Mouse (Mus musculus): ENCODE data around the gene Mansc1. TPM values are rescaled to one million over a fixed set of nuclear protein-coding genes. Genes with fewer than 3 reads are reported as not detected.

Mansc1 gene
- polyA plus RNA-seq, 1 experiment from 2014 or later, result 0.87 TPM

DNA sequence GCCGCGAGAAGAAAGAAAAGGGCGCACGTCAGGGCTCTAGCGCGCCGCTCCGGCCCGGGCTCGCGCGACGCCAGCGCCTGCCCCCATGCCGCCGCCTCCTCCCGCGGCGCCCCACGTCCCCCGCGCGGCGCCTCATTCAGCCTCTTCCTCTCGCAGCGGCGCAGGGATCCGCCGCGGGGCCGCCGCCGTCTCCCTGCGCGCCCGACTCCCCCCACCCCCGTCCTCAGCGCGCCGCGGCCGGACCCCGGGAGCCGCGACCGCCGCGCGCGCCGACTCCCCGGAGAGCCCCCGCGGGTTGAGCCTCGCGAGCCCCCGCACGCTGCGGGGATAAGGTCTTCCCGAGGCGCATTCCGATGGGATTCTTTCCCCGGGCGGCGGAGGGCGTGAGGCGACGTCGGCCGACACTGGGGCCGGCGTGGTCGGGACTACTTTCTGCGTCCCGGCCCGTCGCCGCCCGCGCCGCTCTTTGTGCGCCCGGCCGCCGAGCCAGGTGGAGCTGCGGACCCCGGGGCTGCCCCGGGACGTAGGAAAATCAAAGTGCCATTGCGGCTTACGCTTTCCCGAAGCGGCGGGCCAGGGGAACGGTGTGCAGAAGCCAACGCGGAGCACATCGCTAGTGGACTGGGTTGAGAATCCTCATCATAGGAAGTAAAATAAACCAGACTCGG is 65.3 kb downstream of the Mansc1 start, which contains the start of gene Lrp6:
Gene Lrp6 (minus strand): TSS at position 148 of the 668 bp plus-strand sequence.
- Histone ChIP-seq H3K27me3 (ENCODE audit: control insufficient read depth, insufficient read depth, low read length) (no peaks in the 10 kb centered on the region), H3K4me1 (ENCODE audit: control insufficient read depth, insufficient read depth, low read length) (peaks cover 15% of the 10 kb centered on the region), H3K36me3 (ENCODE audit: control insufficient read depth, insufficient read depth, low read length) (no peaks in the 10 kb centered on the region), H3K9ac (ENCODE audit: low read length) (peak within 1 kb of the TSS; percentile 98), H3K27ac (ENCODE audit: low read depth, low read length) (peak within 1 kb of the TSS; percentile 99), H3K4me3 (ENCODE audit: low read depth, low read length) (peak within 1 kb of the TSS; percentile 77), H3K4me2 (peak within 1 kb of the TSS; percentile 71), H3K9me3 (ENCODE audit: control insufficient read depth, low read length) (no peaks in the 10 kb centered on the region)
- DNase-seq (ENCODE audit: low spot score, missing footprints) (peak; percentile 98), ATAC-seq (ENCODE audit: low FRiP score) (peak; percentile 96)
- WGBS, result under 1% methylated on average over 99 of the region's 99 CpGs

- peak overlapping the region; percentile 71 for H3K4me2 ChIP-seq
- H3K27me3 ChIP-seq (ENCODE audit: control insufficient read depth, insufficient read depth, low read length), result no peaks in the 10 kb centered on the region
- no peaks in the 10 kb centered on the region for H3K36me3 ChIP-seq (ENCODE audit: control insufficient read depth, insufficient read depth, low read length)
- H3K4me3 ChIP-seq (ENCODE audit: low read depth, low read length), result peak overlapping the region; percentile 77
- under 1% methylated on average over 41 of the region's 64 CpGs for WGBS
- H3K4me1 ChIP-seq (ENCODE audit: control insufficient read depth, insufficient read depth, low read length), result peaks cover 15% of the 10 kb centered on the region
- H3K9me3 ChIP-seq (ENCODE audit: control insufficient read depth, low read length), result no peaks in the 10 kb centered on the region
- H3K27ac ChIP-seq (ENCODE audit: low read depth, low read length), result peak overlapping the region; percentile 99
- peak; percentile 65 for ATAC-seq (ENCODE audit: low FRiP score)
- DNase-seq (ENCODE audit: low spot score, missing footprints), result peak; percentile 88
- H3K9ac ChIP-seq (ENCODE audit: low read length), result peak overlapping the region; percentile 98
Measured at GRCm38 (mm10) chr6:134566248-134566817, 66.0 kb downstream of the Mansc1 start.

DNA sequence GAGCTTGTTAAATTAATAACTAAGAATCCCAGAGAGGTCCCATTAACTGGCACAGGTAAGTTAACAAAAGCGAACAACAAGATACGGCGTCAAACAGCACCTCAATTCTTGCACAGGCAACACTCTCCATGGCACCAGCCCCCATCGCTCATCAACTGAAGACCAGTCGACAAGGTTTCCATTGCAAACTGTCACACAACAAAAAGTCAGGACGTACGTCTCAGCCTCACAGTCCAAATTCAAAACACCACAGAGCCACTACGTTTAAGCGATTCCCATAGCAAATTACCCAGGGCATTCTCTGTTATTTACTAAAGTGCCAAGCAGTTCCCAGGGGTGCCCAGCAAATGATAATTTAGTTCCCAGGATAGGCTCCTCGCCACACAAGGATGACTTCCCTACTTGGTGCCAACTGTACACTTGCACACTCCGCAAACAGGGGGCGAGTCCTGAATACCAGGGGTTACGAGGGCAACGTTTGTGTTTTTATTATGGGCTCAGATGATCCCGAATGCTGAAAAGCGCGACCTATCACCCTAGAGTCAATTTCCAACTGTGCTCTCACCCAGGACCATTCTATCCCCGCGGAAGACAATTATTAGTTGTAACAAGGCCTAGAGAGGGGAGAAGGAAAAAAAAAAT is 66.6 kb downstream of the Mansc1 start:
- DNase-seq (ENCODE audit: low spot score, missing footprints) (peak; percentile 92), ATAC-seq (ENCODE audit: low FRiP score) (no peak)
- Histone ChIP-seq H3K4me2 (peak overlapping the region; percentile 71), H3K27me3 (ENCODE audit: control insufficient read depth, insufficient read depth, low read length) (no peaks in the 10 kb centered on the region), H3K4me1 (ENCODE audit: control insufficient read depth, insufficient read depth, low read length) (peaks cover 15% of the 10 kb centered on the region), H3K36me3 (ENCODE audit: control insufficient read depth, insufficient read depth, low read length) (no peaks in the 10 kb centered on the region), H3K27ac (ENCODE audit: low read depth, low read length) (peak overlapping the region; percentile 99; the same call in 1 of the 2 replicates), H3K9me3 (ENCODE audit: control insufficient read depth, low read length) (no peaks in the 10 kb centered on the region), H3K4me3 (ENCODE audit: low read depth, low read length) (peak overlapping the region; percentile 77), H3K9ac (ENCODE audit: low read length) (peak overlapping the region; percentile 98)
- WGBS, result 5% methylated on average over 19 of the region's 19 CpGs

- H3K27ac ChIP-seq (ENCODE audit: low read depth, low read length), result no peak overlapping the region
- H3K4me2 ChIP-seq, result peak overlapping the region; percentile 17; the same call in 1 of the 2 replicates
- H3K9ac ChIP-seq (ENCODE audit: low read length), result no peak overlapping the region
- no peak for ATAC-seq (ENCODE audit: low FRiP score)
- no peaks in the 10 kb centered on the region for H3K36me3 ChIP-seq (ENCODE audit: control insufficient read depth, insufficient read depth, low read length)
- no peak overlapping the region for H3K4me3 ChIP-seq (ENCODE audit: low read depth, low read length)
- no peaks in the 10 kb centered on the region for H3K27me3 ChIP-seq (ENCODE audit: control insufficient read depth, insufficient read depth, low read length)
- DNase-seq (ENCODE audit: low spot score, missing footprints), result no peak
- no peaks in the 10 kb centered on the region for H3K9me3 ChIP-seq (ENCODE audit: control insufficient read depth, low read length)
- WGBS, result 79% methylated on average over 2 of the region's 2 CpGs
- H3K4me1 ChIP-seq (ENCODE audit: control insufficient read depth, insufficient read depth, low read length), result peaks cover 15% of the 10 kb centered on the region
Measured at GRCm38 (mm10) chr6:134564539-134564938, 67.7 kb downstream of the Mansc1 start.

DNA sequence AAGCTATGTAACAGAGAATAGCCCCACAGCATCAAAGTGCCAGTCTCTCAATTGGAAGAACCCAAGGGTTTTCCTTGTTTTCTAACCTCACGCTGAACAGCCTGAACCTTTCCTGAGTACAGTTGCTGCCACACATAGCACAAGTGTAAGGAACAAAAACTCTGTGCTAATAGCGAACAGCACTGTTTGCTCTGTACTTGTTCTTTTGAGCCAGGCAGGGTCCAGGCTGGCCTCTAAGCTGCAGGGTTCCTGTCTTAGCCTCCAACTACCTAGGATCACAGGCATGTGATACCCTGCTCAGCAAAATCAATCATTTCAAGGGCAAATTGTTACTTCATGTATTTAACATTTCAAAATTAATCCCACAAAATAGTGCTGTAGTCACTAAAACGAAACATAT is 72.7 kb downstream of the Mansc1 start:
- Histone ChIP-seq H3K36me3 (ENCODE audit: control insufficient read depth, insufficient read depth, low read length) (no peaks in the 10 kb centered on the region), H3K27ac (ENCODE audit: low read depth, low read length) (no peak overlapping the region), H3K4me1 (ENCODE audit: control insufficient read depth, insufficient read depth, low read length) (peaks cover 3% of the 10 kb centered on the region; the same call in 1 of the 2 replicates), H3K4me3 (ENCODE audit: low read depth, low read length) (no peak overlapping the region), H3K9ac (ENCODE audit: low read length) (no peak overlapping the region), H3K27me3 (ENCODE audit: control insufficient read depth, insufficient read depth, low read length) (no peaks in the 10 kb centered on the region), H3K4me2 (no peak overlapping the region), H3K9me3 (ENCODE audit: control insufficient read depth, low read length) (no peaks in the 10 kb centered on the region)
- 79% methylated on average over 3 of the region's 3 CpGs for WGBS
- no peak for DNase-seq (ENCODE audit: low spot score, missing footprints)
- ATAC-seq (ENCODE audit: low FRiP score), result no peak

Other genes starting within 250 kb of the Mansc1 start
- gene Bcl2l14, start 236.2 kb downstream of the Mansc1 start, polyA plus RNA-seq (2014; fragmentation: Nextera tagmentation; extraction: Ambion mirVana), result not detected in 2 replicates
- 25.0 and 27.5 TPM in 2 replicates for gene Lrp6, start 65.5 kb downstream of the Mansc1 start, polyA plus RNA-seq (2014; fragmentation: Nextera tagmentation; extraction: Ambion mirVana)
- gene Borcs5, start 7.0 kb upstream of the Mansc1 start, polyA plus RNA-seq (2014; fragmentation: Nextera tagmentation; extraction: Ambion mirVana), result 26.4 and 28.3 TPM in 2 replicates
- 18.0 and 18.5 TPM in 2 replicates for gene Dusp16, start 160.1 kb upstream of the Mansc1 start, polyA plus RNA-seq (2014; fragmentation: Nextera tagmentation; extraction: Ambion mirVana)
- gene Crebl2, start 197.7 kb upstream of the Mansc1 start, polyA plus RNA-seq (2014; fragmentation: Nextera tagmentation; extraction: Ambion mirVana), result 0.92 and 1.2 TPM in 2 replicates

Measured in midbrain, embryonic 11.5 days (tissue).